Mouse (Mus musculus) kidney, postnatal 0 days (tissue): ENCODE data around the gene Selp. TPM values are rescaled to one million over a fixed set of nuclear protein-coding genes. Genes with fewer than 3 reads are reported as not detected.

Experiments
- ATAC-seq: fragments of 200-750 bp; cut with Nextera tagmentation; replicated peaks from 2 replicates; pipeline ENCODE4 v1.8.0; 2017; ENCODE audit warnings: low read depth, moderate number of reproducible peaks, moderate TSS enrichment, moderate library complexity; ENCODE audit not compliant: low FRiP score
- DNase-seq: peaks from one replicate; pipeline ENCODE4 v3.0.0-alpha.2; 2016; ENCODE audit warnings: low spot score
- H3K27ac ChIP-seq: fragments of 300-500 bp; sonication (generic); 2 replicates; pipeline ENCODE4 v1.5.1; 2014; ENCODE audit warnings: mild to moderate bottlenecking
- H3K27me3 ChIP-seq: fragments of 300-500 bp; sonication (generic); 2 replicates; pipeline ENCODE4 v1.6.1; 2014; ENCODE audit warnings: low read length, mixed read lengths; ENCODE audit not compliant: insufficient read depth
- H3K36me3 ChIP-seq: fragments of 300-500 bp; sonication (generic); 2 replicates; pipeline ENCODE4 v1.6.1; 2014; ENCODE audit warnings: low read length, mixed read lengths; ENCODE audit not compliant: insufficient read depth
- H3K4me1 ChIP-seq: fragments of 300-500 bp; sonication (generic); replicated peaks from 2 replicates; pipeline ENCODE4 v1.6.1; 2014; ENCODE audit warnings: antibody characterized with exemption, low read length, mixed read lengths; ENCODE audit not compliant: insufficient read depth
- H3K4me2 ChIP-seq: fragments of 300-500 bp; sonication (generic); 2 replicates; pipeline ENCODE4 v1.6.1; 2014; ENCODE audit warnings: mild to moderate bottlenecking, low read length, moderate library complexity, mixed read lengths
- H3K4me3 ChIP-seq: fragments of 300-500 bp; sonication (generic); replicated peaks from 2 replicates; pipeline ENCODE4 v1.5.1; 2014; ENCODE audit warnings: low read depth, low read length
- H3K9ac ChIP-seq: fragments of 300-500 bp; sonication (generic); 2 replicates; pipeline ENCODE4 v1.6.1; 2014; ENCODE audit warnings: low read depth, low read length
- H3K9me3 ChIP-seq: fragments of 300-500 bp; sonication (generic); replicated peaks from 2 replicates; pipeline ENCODE4 v1.6.1; 2016; ENCODE audit warnings: low read length, inconsistent platforms, mixed read lengths
- CTCF ChIP-seq: IDR thresholded peaks from 2 replicates; pipeline ENCODE4 v1.5.1; 2016; ENCODE audit warnings: antibody characterized with exemption, low read depth, mild to moderate bottlenecking, moderate library complexity
- WGBS: fragments of 180-500 bp; shearing (Covaris S2); extraction: QIAGEN DNeasy Blood & Tissue Kit; methylation state at CpG from one replicate; pipeline ENCODE4 v1.1.7; 2014; 5-methylcytosine and 5-hydroxymethylcytosine counted together
- polyA plus RNA-seq: library from polyadenylated mRNA; unstranded; fragments of >200 nt; fragmentation: Nextera tagmentation; extraction: Ambion mirVana; gene quantifications from 2 replicates; pipeline ENCODE4 v1.2.1, GENCODE M21; 2015

The Selp gene
- polyA plus RNA-seq, 1 experiment from 2014 or later = 0.17 TPM

DNA sequence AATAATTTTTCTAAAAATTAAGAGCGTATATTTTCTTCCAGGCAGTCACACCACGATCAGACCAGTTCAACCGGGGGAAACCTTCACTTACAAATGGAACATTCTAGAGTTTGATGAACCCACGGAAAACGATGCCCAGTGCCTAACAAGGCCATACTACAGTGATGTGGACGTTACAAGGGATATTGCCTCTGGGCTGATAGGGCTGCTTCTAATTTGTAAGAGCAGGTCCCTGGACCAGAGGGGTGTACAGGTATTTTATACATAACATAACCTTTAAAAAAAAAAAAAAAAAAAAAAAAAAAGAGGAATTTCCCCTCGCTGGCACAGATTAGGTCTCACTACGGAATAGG lies 69.8 kb downstream of the Selp start:
- no peak overlapping the region for H3K9ac ChIP-seq
- 48% methylated on average over 8 of the region's 8 CpGs for WGBS
- no peaks in the 10 kb centered on the region for H3K36me3 ChIP-seq
- no peaks in the 10 kb centered on the region for H3K27me3 ChIP-seq
- no peak for TF ChIP-seq CTCF
- H3K27ac ChIP-seq = no peak overlapping the region
- no peak overlapping the region for H3K4me3 ChIP-seq
- ATAC-seq (no peak), DNase-seq (no peak)
- no peaks in the 10 kb centered on the region for H3K4me1 ChIP-seq
- H3K4me2 ChIP-seq = no peak overlapping the region
- H3K9me3 ChIP-seq = no peaks in the 10 kb centered on the region

DNA sequence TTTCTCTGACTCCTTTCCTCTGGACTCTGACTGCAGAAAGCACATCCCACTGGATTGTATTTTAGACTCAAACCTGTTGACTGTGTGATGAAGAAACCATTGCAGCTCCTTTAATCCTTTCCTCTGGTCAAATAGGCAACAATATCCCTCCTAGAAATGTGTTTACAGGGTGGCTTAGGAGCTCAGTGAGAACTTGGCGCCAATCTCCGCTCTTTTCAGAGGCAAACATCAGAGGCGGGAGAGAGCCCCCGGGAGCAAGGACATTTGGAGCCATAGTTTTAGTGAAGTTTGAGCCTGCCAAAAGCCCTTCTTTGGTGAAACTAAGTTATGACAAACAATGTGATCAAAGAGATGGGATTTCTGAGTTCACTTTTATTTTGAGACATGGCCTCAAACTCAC lies 70.3 kb downstream of the Selp start:
- no peak overlapping the region for H3K4me3 ChIP-seq
- TF ChIP-seq CTCF = no peak
- H3K27ac ChIP-seq = no peak overlapping the region
- H3K9me3 ChIP-seq = no peaks in the 10 kb centered on the region
- H3K36me3 ChIP-seq = no peaks in the 10 kb centered on the region
- ATAC-seq (no peak), DNase-seq (no peak)
- no peaks in the 10 kb centered on the region for H3K27me3 ChIP-seq
- H3K9ac ChIP-seq = no peak overlapping the region
- no peaks in the 10 kb centered on the region for H3K4me1 ChIP-seq
- 75% methylated on average over 4 of the region's 4 CpGs for WGBS
- no peak overlapping the region for H3K4me2 ChIP-seq

DNA sequence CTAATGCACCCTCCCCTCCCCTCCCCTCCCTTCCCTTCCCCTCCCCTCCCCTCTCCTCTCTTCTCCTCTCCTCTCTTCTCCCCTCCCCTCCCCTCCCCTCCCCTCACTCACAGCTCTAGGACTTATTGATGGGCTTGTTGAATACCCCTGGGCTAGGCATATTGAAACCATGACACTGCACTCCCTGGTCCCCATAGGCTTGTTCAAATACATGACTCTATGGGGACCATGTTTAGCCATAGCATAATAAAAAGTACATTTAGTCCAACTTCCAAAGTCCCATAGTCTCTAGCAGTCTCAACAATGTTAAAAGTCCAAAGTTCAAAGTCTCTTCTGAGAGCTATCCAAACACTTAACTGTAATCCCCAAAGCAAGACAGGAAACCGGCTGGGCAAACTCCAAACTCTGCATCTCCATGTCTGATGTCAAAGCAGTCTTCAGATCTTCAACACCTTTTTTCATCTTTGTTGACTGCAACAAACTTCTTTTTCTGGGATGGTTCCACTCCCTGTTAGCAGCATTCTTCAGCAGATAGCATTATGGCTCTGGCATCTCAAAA lies 72.0 kb downstream of the Selp start:
- Histone ChIP-seq H3K4me3 (no peak overlapping the region), H3K27me3 (no peaks in the 10 kb centered on the region), H3K4me1 (no peaks in the 10 kb centered on the region), H3K4me2 (no peak overlapping the region), H3K9ac (no peak overlapping the region), H3K9me3 (no peaks in the 10 kb centered on the region), H3K27ac (no peak overlapping the region), H3K36me3 (no peaks in the 10 kb centered on the region)
- ATAC-seq (no peak), DNase-seq (no peak)
- WGBS = 84% methylated on average over 1 of the region's 1 CpGs
- TF ChIP-seq CTCF = no peak

DNA sequence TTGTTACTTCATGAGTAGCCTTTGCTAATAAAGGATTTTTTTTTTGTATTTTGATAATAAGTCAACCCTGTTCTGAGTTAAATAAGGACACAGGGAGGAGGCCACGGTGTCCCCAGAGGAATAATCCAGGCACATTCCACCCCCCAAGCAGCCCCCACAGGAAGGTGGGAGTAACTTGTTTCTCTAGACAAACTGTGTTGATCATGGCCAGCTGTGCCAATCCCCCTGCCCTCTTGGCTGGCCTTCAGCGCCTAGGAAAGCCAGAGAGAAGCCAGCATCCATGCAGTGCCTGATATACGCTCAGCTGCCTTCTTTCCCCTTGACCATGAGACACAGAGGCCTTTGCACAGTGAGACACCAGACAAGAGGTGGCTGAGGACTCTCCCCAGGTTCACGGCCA lies 84.5 kb downstream of the Selp start:
- DNase-seq (no peak), ATAC-seq (no peak)
- no peaks in the 10 kb centered on the region for H3K36me3 ChIP-seq
- H3K4me3 ChIP-seq = no peak overlapping the region
- no peaks in the 10 kb centered on the region for H3K9me3 ChIP-seq
- no peaks in the 10 kb centered on the region for H3K4me1 ChIP-seq
- H3K4me2 ChIP-seq = no peak overlapping the region
- no peaks in the 10 kb centered on the region for H3K27me3 ChIP-seq
- H3K27ac ChIP-seq = no peak overlapping the region
- 70% methylated on average over 4 of the region's 4 CpGs for WGBS
- TF ChIP-seq CTCF = no peak
- no peak overlapping the region for H3K9ac ChIP-seq

Other genes with a start within 250 kb of the Selp start
- gene Scyl3, start 186.2 kb upstream of the Selp start, polyA plus RNA-seq = 15.9 and 17.2 TPM in 2 replicates
- gene BC055324, start 120.5 kb upstream of the Selp start, polyA plus RNA-seq = 10.3 and 14.0 TPM in 2 replicates
- gene Mettl18, start 120.4 kb upstream of the Selp start, polyA plus RNA-seq = 12.6 and 14.3 TPM in 2 replicates
- 0.04 and 0.08 TPM in 2 replicates for gene Sele, start 67.0 kb upstream of the Selp start, polyA plus RNA-seq
- gene Sell, start 53.3 kb upstream of the Selp start, polyA plus RNA-seq = 0.45 and 0.85 TPM in 2 replicates
- 0.21 and 0.29 TPM in 2 replicates for gene F5, start 36.6 kb downstream of the Selp start, polyA plus RNA-seq
- 8.6 and 8.7 TPM in 2 replicates for gene Slc19a2, start 133.8 kb downstream of the Selp start, polyA plus RNA-seq
- 15.7 and 16.6 TPM in 2 replicates for gene Ccdc181, start 160.3 kb downstream of the Selp start, polyA plus RNA-seq
- 41.7 and 42.0 TPM in 2 replicates for gene Nme7, start 188.9 kb downstream of the Selp start, polyA plus RNA-seq
- gene Blzf1, start 192.2 kb downstream of the Selp start, polyA plus RNA-seq = 25.0 and 29.7 TPM in 2 replicates